Mouse (Mus musculus) C2C12 (cell line): ENCODE measurements at regions not wholly inside any gene's neighbourhood (a gene's known extent, or its start where the extent isn't known, plus 50 kb on each side); places are given as distances from the start of the nearest gene placed in this dataset.

ENCODE experiments used
- H3K27me3 ChIP-seq: one replicate; pipeline ENCODE4 v1.6.1; 2011; ENCODE audit not compliant: control insufficient read depth, insufficient read depth, insufficient read length
- H3K36me3 ChIP-seq: one replicate; pipeline ENCODE4 v1.6.1; 2011; ENCODE audit not compliant: control insufficient read depth, insufficient read depth
- H3K4me3 ChIP-seq: one replicate; pipeline ENCODE4 v1.5.1; 2011; ENCODE audit warnings: mild to moderate bottlenecking, control low read depth; ENCODE audit not compliant: poor library complexity, insufficient read depth, severe bottlenecking
- H3K79me2 ChIP-seq: one replicate; pipeline ENCODE4 v1.6.1; 2011; ENCODE audit not compliant: control insufficient read depth, insufficient read depth
- H3K79me3 ChIP-seq: one replicate; pipeline ENCODE4 v1.6.1; 2011; ENCODE audit warnings: low read depth, control low read depth
- H3ac ChIP-seq: one replicate; pipeline ENCODE3; 2011; ENCODE audit warnings: low read depth; ENCODE audit not compliant: control insufficient read depth, insufficient read length
- CEBPB ChIP-seq: IDR thresholded peaks from one replicate; pipeline ENCODE4 v1.6.1; 2011; ENCODE audit warnings: low read depth, mild to moderate bottlenecking, control low read depth, moderate library complexity
- CTCF ChIP-seq: IDR thresholded peaks from one replicate; pipeline ENCODE4 v1.5.1; 2011; ENCODE audit not compliant: control insufficient read depth, insufficient read depth, insufficient read length
- FOSL1 ChIP-seq: IDR thresholded peaks from one replicate; pipeline ENCODE4 v1.8.0; 2011; ENCODE audit warnings: mild to moderate bottlenecking, low read length; ENCODE audit not compliant: poor library complexity, insufficient read depth, severe bottlenecking
- MAX ChIP-seq: IDR thresholded peaks from one replicate; pipeline ENCODE4 v1.6.1; 2011; ENCODE audit warnings: mild to moderate bottlenecking, control low read depth
- MYOD1 ChIP-seq: IDR thresholded peaks from one replicate; pipeline ENCODE4 v1.6.1; 2011; ENCODE audit warnings: low read depth; ENCODE audit not compliant: control insufficient read depth, insufficient read length
- MYOG ChIP-seq: IDR thresholded peaks from one replicate; pipeline ENCODE4 v1.6.1; 2011; ENCODE audit not compliant: control insufficient read depth, insufficient read length; ENCODE audit errors: extremely low read depth
- USF1 ChIP-seq: IDR thresholded peaks from one replicate; pipeline ENCODE4 v1.6.1; 2011; ENCODE audit warnings: low read depth, mild to moderate bottlenecking, control low read depth, moderate library complexity

DNA sequence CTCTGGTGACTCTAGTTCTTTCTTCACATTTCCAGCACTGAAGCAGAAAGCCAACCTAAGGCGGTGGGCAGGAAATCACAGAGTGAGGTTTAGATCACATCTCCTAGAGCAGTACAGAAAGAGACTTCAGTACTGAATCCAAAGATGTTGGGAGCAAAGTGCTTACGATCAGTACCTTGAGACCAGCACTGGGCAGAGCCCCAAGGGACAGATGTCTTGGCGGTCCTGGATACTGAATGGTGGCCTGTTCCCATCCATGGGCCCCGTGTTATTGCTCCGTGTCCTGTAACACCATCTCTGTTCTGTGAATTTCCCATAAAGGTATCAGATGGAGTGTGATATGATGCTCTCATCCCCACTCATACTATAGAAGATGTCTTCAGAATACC is 353.5 kb upstream of the Nfe2l3 start:
- H3K27me3 ChIP-seq, result peaks cover 24% of the 10 kb centered on the region
- H3K79me2 ChIP-seq, result no peaks in the 10 kb centered on the region
- no peak overlapping the region for H3K4me3 ChIP-seq
- H3ac ChIP-seq, result no peak overlapping the region
- H3K36me3 ChIP-seq, result no peaks in the 10 kb centered on the region
- TF ChIP-seq MYOD1 (no peak), MYOG (no peak), USF1 (no peak)
- H3K79me3 ChIP-seq, result no peaks in the 10 kb centered on the region

DNA sequence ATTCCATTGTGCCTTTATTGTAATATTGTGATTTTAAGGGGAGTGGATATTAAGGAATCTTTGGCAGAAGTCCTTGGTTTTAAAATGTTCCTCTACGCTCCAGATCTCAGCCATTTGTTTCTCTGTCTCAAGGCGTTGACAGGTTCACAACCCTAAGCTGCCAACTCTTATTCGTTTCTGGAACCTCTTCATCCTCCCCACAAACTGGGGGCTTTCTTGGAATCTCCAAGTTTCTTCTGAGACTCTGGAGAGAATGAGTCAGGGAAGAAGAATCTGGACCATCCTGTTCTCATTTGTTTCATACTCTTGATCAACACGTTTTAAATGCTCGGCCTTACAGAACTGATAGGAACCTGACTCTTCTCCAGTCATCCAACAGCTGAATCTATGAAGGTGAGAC is 351.4 kb upstream of the Nfe2l3 start:
- peaks cover 20% of the 10 kb centered on the region for H3K27me3 ChIP-seq
- no peak for TF ChIP-seq MYOD1
- no peak for TF ChIP-seq CTCF
- TF ChIP-seq CEBPB, result no peak
- no peak for TF ChIP-seq MYOG
- no peak for TF ChIP-seq FOSL1
- TF ChIP-seq USF1, result no peak
- no peak for TF ChIP-seq MAX
- H3K79me3 ChIP-seq, result no peaks in the 10 kb centered on the region
- no peaks in the 10 kb centered on the region for H3K36me3 ChIP-seq
- no peak overlapping the region for H3ac ChIP-seq
- no peak overlapping the region for H3K4me3 ChIP-seq
- H3K79me2 ChIP-seq, result no peaks in the 10 kb centered on the region

DNA sequence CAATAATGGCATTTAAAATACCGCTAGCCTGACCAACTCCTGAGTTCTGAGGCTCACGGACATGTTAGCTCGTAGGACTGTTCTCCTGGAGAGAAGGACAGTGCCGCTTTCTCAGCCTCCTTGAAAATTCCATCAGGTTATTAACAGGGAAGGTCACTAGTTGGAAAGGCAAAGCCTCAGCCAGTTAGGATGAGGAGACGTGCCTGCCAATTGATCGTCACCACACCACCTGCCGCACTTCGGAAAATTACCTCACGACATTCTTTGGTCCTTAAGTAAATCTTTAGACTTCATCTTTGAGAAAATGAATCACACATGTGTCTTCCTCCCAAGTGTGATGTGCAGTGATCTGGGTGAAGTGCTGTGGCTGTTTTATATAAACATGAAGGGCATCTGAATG is 347.8 kb upstream of the Nfe2l3 start:
- no peak overlapping the region for H3ac ChIP-seq
- H3K27me3 ChIP-seq, result no peaks in the 10 kb centered on the region
- H3K79me2 ChIP-seq, result no peaks in the 10 kb centered on the region
- TF ChIP-seq CTCF (no peak), CEBPB (no peak), MYOG (no peak), FOSL1 (no peak), MAX (no peak), USF1 (no peak), MYOD1 (no peak)
- H3K36me3 ChIP-seq, result no peaks in the 10 kb centered on the region
- no peaks in the 10 kb centered on the region for H3K79me3 ChIP-seq
- no peak overlapping the region for H3K4me3 ChIP-seq

DNA sequence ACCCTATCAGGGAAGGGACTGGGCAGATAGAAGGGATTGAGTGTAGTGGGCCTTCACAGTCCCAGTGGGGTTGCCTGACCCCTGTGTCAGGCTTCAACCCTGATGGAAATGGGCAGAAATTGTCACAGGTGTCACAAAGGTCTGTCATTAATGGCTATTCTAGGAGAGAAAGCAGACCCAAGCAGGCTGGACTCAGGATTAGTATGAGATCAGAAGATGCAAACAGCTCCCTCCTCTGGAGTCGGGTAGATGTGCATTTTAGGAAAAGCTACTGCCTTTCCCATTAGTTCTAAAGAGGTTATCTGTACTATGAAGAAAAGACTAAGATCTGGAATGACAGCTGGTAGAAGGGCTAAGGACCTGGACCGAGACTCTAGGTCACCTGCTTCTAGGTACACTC is 346.9 kb upstream of the Nfe2l3 start:
- Histone ChIP-seq H3K27me3 (no peaks in the 10 kb centered on the region), H3K4me3 (no peak overlapping the region), H3ac (no peak overlapping the region), H3K36me3 (no peaks in the 10 kb centered on the region), H3K79me3 (no peaks in the 10 kb centered on the region), H3K79me2 (no peaks in the 10 kb centered on the region)
- no peak for TF ChIP-seq CTCF
- TF ChIP-seq MAX, result no peak
- TF ChIP-seq MYOG, result no peak
- no peak for TF ChIP-seq MYOD1
- TF ChIP-seq FOSL1, result no peak

DNA sequence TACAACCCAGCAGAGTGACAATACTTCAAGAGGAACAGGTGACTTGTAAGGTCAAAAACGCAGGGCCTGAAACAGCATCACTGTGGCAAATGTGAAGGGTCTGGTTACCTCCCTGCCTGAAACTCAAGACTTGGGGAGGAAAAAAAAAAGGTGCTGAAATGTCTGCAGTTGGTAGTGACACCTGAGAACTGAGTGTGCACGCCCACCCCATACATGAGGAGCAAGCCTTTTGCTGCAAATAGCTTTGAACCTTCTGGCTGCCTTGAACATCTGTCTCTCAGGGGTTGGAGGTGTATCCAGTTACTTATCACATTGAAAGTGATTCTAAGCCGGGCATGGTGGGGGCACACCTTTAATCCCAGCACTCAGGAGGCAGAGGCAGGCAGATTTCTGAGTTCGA is 346.1 kb upstream of the Nfe2l3 start:
- TF ChIP-seq FOSL1, result no peak
- no peak for TF ChIP-seq CEBPB
- no peak for TF ChIP-seq USF1

DNA sequence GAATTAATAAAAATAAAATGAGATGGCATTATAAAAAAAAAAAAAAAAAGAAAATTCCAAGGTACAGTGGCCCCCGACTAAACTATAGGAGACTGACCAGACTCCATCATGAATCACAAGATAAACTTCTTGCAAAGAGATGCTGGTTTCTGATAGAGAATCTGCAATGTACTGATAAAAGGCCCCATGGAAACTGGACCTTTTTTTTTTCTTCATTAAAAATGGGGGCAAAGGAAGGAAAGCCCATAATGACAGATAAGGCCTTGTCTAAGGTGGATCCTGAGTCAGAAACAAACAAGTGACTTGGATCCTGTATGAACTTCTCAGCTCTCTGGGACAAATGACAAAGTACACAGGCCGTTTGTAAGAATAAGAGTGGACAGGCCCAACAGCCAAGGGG is 344.7 kb upstream of the Nfe2l3 start:
- Histone ChIP-seq H3ac (no peak overlapping the region), H3K36me3 (no peaks in the 10 kb centered on the region), H3K4me3 (no peak overlapping the region), H3K79me3 (no peaks in the 10 kb centered on the region), H3K79me2 (no peaks in the 10 kb centered on the region), H3K27me3 (no peaks in the 10 kb centered on the region)
- TF ChIP-seq MAX (no peak), CTCF (no peak), FOSL1 (no peak)

More for the DNA sequence above, 346.1 kb upstream of the Nfe2l3 start:
- H3ac ChIP-seq, result no peak overlapping the region
- no peak overlapping the region for H3K4me3 ChIP-seq
- H3K27me3 ChIP-seq, result no peaks in the 10 kb centered on the region
- H3K36me3 ChIP-seq, result no peaks in the 10 kb centered on the region
- no peaks in the 10 kb centered on the region for H3K79me3 ChIP-seq
- no peaks in the 10 kb centered on the region for H3K79me2 ChIP-seq
